Mouse (Mus musculus) liver, embryonic 11.5 days (tissue): Measurements from ENCODE around the gene Stard3nl. TPM values are rescaled to one million over a fixed set of nuclear protein-coding genes. Genes with fewer than 3 reads are reported as not detected.

ENCODE experiments used
- ATAC-seq: fragments of 200-750 bp; cut with Nextera tagmentation; replicated peaks from 2 replicates; pipeline ENCODE4 v1.8.0; 2017; ENCODE audit warnings: moderate number of reproducible peaks, mild to moderate bottlenecking, moderate TSS enrichment, moderate library complexity; ENCODE audit not compliant: low FRiP score
- DNase-seq: peaks from one replicate; pipeline ENCODE4 v3.0.0-alpha.2; 2017; ENCODE audit warnings: low spot score
- H3K27ac ChIP-seq: fragments of 300-500 bp; sonication (generic); 2 replicates; pipeline ENCODE4 v1.5.1; 2014; ENCODE audit warnings: mild to moderate bottlenecking, low read depth, low read length, control low read depth
- H3K27me3 ChIP-seq: fragments of 300-500 bp; sonication (generic); replicated peaks from 2 replicates; pipeline ENCODE4 v1.6.1; 2014; ENCODE audit warnings: low read length, mixed read lengths; ENCODE audit not compliant: control insufficient read depth, insufficient read depth
- H3K36me3 ChIP-seq: fragments of 300-500 bp; sonication (generic); 2 replicates; pipeline ENCODE4 v1.6.1; 2014; ENCODE audit warnings: mild to moderate bottlenecking, low read length, moderate library complexity, mixed read lengths; ENCODE audit not compliant: control insufficient read depth, insufficient read depth
- H3K4me1 ChIP-seq: fragments of 300-500 bp; sonication (generic); replicated peaks from 2 replicates; pipeline ENCODE4 v1.6.1; 2014; ENCODE audit warnings: low read length, mixed read lengths; ENCODE audit not compliant: control insufficient read depth, insufficient read depth
- H3K4me2 ChIP-seq: fragments of 300-500 bp; sonication (generic); 2 replicates; pipeline ENCODE4 v1.6.1; 2014; ENCODE audit warnings: mild to moderate bottlenecking, control low read depth, moderate library complexity
- H3K4me3 ChIP-seq: fragments of 300-500 bp; sonication (generic); 2 replicates; pipeline ENCODE4 v1.5.1; 2014; ENCODE audit warnings: low read depth, low read length, control low read depth
- H3K9ac ChIP-seq: fragments of 300-500 bp; sonication (generic); 2 replicates; pipeline ENCODE4 v1.6.1; 2014; ENCODE audit warnings: low read depth, low read length, control low read depth
- H3K9me3 ChIP-seq: fragments of 300-500 bp; sonication (generic); 2 replicates; pipeline ENCODE4 v1.6.1; 2016; ENCODE audit warnings: low read length, inconsistent platforms, mixed read lengths; ENCODE audit not compliant: control insufficient read depth
- WGBS: fragments of 180-500 bp; shearing (Covaris S2); extraction: QIAGEN DNeasy Blood & Tissue Kit; methylation state at CpG from one replicate; pipeline ENCODE4 v1.1.7; 2014; 5-methylcytosine and 5-hydroxymethylcytosine counted together
- polyA plus RNA-seq: library from polyadenylated mRNA; unstranded; fragments of >200 nt; fragmentation: Nextera tagmentation; extraction: Ambion mirVana; gene quantifications from 2 replicates; pipeline ENCODE4 v1.2.1, GENCODE M21; 2014

Stard3nl gene
- polyA plus RNA-seq, 1 experiment from 2014 or later, result 53.7 TPM

DNA sequence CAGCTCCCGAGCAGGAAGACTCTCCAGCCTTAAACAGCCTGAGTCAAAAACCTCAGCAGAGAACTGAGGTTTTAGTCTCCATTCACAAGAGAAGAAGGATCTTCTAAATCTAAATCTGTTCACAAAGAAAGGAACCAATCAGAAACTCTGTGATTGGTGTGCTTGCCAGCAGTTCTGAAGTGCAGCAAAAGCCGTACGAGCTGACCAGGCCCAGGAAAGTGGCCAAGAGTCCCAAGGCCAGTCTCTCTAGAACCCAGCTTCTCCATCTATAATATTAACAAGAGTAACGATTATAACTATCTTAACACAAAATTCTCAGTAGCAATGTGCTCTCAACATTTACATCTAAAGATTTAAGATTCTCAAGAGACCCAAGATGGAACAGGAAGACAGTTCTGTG lies 4.0 kb downstream of the Stard3nl start:
- DNase-seq (no peak), ATAC-seq (no peak)
- 79% methylated on average over 4 of the region's 4 CpGs for WGBS
- Histone ChIP-seq H3K36me3 (no peaks in the 10 kb centered on the region), H3K9ac (no peak overlapping the region), H3K9me3 (no peaks in the 10 kb centered on the region), H3K27ac (no peak overlapping the region), H3K27me3 (no peaks in the 10 kb centered on the region), H3K4me1 (peaks cover 12% of the 10 kb centered on the region), H3K4me2 (no peak overlapping the region), H3K4me3 (no peak overlapping the region)

GRCm38 (mm10) chr13:19390296-19390695 lies 5.3 kb downstream of the Stard3nl start:
- no peak for ATAC-seq
- Histone ChIP-seq H3K4me1 (peaks cover 12% of the 10 kb centered on the region), H3K4me2 (no peak overlapping the region), H3K9me3 (no peaks in the 10 kb centered on the region), H3K4me3 (no peak overlapping the region), H3K27ac (no peak overlapping the region), H3K27me3 (no peaks in the 10 kb centered on the region), H3K36me3 (no peaks in the 10 kb centered on the region), H3K9ac (no peak overlapping the region)
- no peak for DNase-seq
- WGBS, result 67% methylated on average over 4 of the region's 4 CpGs

DNA sequence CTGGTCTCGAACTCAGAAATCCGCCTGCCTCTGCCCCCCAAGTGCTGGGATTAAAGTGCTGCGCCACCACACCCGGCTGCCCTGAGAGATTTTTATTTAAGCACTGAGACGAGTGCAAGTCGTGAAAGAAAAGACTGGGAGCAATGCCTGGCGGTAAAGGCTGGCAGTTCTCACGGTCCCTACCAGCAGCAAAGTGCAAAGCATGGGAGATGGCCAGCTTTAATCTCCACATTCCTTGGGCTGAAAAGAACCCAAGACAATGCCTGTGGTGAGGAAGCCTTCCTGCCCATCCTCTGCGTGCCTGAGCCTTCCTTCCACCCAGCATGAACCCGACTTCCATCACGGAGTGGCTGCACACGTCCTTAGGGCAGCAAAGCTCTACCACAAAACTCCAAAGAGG lies 5.7 kb downstream of the Stard3nl start:
- WGBS, result 54% methylated on average over 12 of the region's 12 CpGs

GRCm38 (mm10) chr13:19389434-19389833 lies 6.2 kb downstream of the Stard3nl start:
- no peak for ATAC-seq
- H3K27ac ChIP-seq, result no peak overlapping the region
- WGBS, result 50% methylated on average over 1 of the region's 1 CpGs
- H3K9ac ChIP-seq, result no peak overlapping the region
- no peak overlapping the region for H3K4me3 ChIP-seq
- H3K4me2 ChIP-seq, result no peak overlapping the region
- H3K36me3 ChIP-seq, result no peaks in the 10 kb centered on the region
- H3K27me3 ChIP-seq, result no peaks in the 10 kb centered on the region
- peaks cover 9% of the 10 kb centered on the region for H3K4me1 ChIP-seq
- H3K9me3 ChIP-seq, result no peaks in the 10 kb centered on the region
- no peak for DNase-seq

More for the DNA sequence above, 5.7 kb downstream of the Stard3nl start:
- ATAC-seq (no peak), DNase-seq (no peak)
- H3K27me3 ChIP-seq, result no peaks in the 10 kb centered on the region
- H3K27ac ChIP-seq, result no peak overlapping the region
- H3K4me2 ChIP-seq, result no peak overlapping the region
- no peaks in the 10 kb centered on the region for H3K36me3 ChIP-seq
- H3K4me1 ChIP-seq, result peaks cover 12% of the 10 kb centered on the region
- no peaks in the 10 kb centered on the region for H3K9me3 ChIP-seq
- H3K9ac ChIP-seq, result no peak overlapping the region
- H3K4me3 ChIP-seq, result no peak overlapping the region

GRCm38 (mm10) chr13:19385226-19385625 lies 10.4 kb downstream of the Stard3nl start:
- Histone ChIP-seq H3K9ac (no peak overlapping the region), H3K4me2 (no peak overlapping the region), H3K27ac (no peak overlapping the region), H3K27me3 (no peaks in the 10 kb centered on the region), H3K9me3 (no peaks in the 10 kb centered on the region), H3K36me3 (no peaks in the 10 kb centered on the region), H3K4me1 (no peaks in the 10 kb centered on the region; the same call in 1 of the 2 replicates), H3K4me3 (no peak overlapping the region)
- 85% methylated on average over 4 of the region's 4 CpGs for WGBS
- DNase-seq, result no peak
- ATAC-seq, result no peak

DNA sequence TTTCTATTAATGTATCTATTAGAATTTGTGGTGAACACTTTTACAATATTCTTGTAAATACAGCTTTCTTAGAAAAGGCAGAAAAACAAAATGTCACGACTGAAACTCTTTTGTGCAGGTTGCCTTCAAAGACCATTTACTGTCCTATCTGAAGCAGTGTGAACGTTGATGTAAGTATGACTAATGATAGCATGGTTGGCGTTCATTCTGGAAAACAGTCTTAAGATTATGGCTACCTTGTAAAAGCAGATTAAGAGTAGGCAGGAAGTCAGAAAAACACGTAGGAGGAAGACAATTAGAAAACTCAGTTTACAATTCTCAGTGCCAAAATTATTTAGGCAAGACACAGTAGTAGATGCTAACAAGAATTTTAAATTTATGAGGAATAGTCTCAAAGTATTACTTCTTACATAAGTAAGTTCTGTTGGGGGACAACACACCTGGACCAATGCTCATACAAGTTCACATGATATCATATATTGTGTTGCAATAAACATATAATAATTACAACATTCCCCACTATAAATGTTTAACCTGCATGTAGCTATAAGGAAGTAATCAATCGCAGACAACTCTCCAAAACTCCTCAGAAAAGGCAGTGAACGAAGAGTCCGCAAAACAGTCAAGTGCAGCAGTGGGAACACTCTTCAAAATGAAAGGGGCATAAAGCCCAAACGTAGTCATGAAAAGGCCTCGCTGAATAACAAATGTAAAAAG lies 14.3 kb downstream of the Stard3nl start:
- H3K36me3 ChIP-seq, result no peaks in the 10 kb centered on the region
- no peak overlapping the region for H3K4me2 ChIP-seq
- H3K4me1 ChIP-seq, result no peaks in the 10 kb centered on the region
- no peak overlapping the region for H3K9ac ChIP-seq
- H3K27ac ChIP-seq, result no peak overlapping the region
- no peak overlapping the region for H3K4me3 ChIP-seq
- no peak for DNase-seq
- no peaks in the 10 kb centered on the region for H3K9me3 ChIP-seq
- 81% methylated on average over 9 of the region's 9 CpGs for WGBS
- no peak for ATAC-seq
- no peaks in the 10 kb centered on the region for H3K27me3 ChIP-seq

- 71% methylated on average over 6 of the region's 6 CpGs for WGBS
- no peak for ATAC-seq
Measured at GRCm38 (mm10) chr13:19379313-19379712, 16.3 kb downstream of the Stard3nl start.

GRCm38 (mm10) chr13:19372133-19372729 lies 23.4 kb downstream of the Stard3nl start:
- WGBS, result 44% methylated on average over 8 of the region's 8 CpGs
- ATAC-seq, result no peak
- Histone ChIP-seq H3K27ac (no peak overlapping the region), H3K4me2 (no peak overlapping the region), H3K4me3 (no peak overlapping the region), H3K4me1 (no peaks in the 10 kb centered on the region), H3K27me3 (no peaks in the 10 kb centered on the region), H3K36me3 (no peaks in the 10 kb centered on the region), H3K9ac (no peak overlapping the region), H3K9me3 (no peaks in the 10 kb centered on the region)
- DNase-seq, result no peak

More at GRCm38 (mm10) chr13:19379313-19379712, 16.3 kb downstream of the Stard3nl start:
- H3K36me3 ChIP-seq, result no peaks in the 10 kb centered on the region
- no peak overlapping the region for H3K4me3 ChIP-seq
- no peak for DNase-seq
- no peaks in the 10 kb centered on the region for H3K4me1 ChIP-seq
- H3K9ac ChIP-seq, result no peak overlapping the region
- no peaks in the 10 kb centered on the region for H3K27me3 ChIP-seq
- no peak overlapping the region for H3K27ac ChIP-seq
- no peak overlapping the region for H3K4me2 ChIP-seq
- no peaks in the 10 kb centered on the region for H3K9me3 ChIP-seq

GRCm38 (mm10) chr13:19368817-19369216 lies 26.8 kb downstream of the Stard3nl start:
- no peak overlapping the region for H3K4me2 ChIP-seq
- no peaks in the 10 kb centered on the region for H3K27me3 ChIP-seq
- H3K27ac ChIP-seq, result no peak overlapping the region
- no peaks in the 10 kb centered on the region for H3K36me3 ChIP-seq
- H3K9me3 ChIP-seq, result no peaks in the 10 kb centered on the region
- no peaks in the 10 kb centered on the region for H3K4me1 ChIP-seq
- 87% methylated on average over 6 of the region's 6 CpGs for WGBS
- DNase-seq (no peak), ATAC-seq (no peak)
- no peak overlapping the region for H3K9ac ChIP-seq
- no peak overlapping the region for H3K4me3 ChIP-seq
